Mouse (Mus musculus): Measurements from ENCODE around the gene Zfp383. TPM values are rescaled to one million over a fixed set of nuclear protein-coding genes. Genes with fewer than 3 reads are reported as not detected.
"Not testable (repeated sequence)": the region's sequence is repeated elsewhere in the genome, so short reads cannot be mapped to it uniquely, and the experiment has no call there.

Zfp383 gene
- total RNA-seq (2021), result 1 to 10 TPM; 6.5 TPM
- long read RNA-seq, experiment 1, result 0 reads
- long read RNA-seq, experiment 2, result 0 reads

DNA sequence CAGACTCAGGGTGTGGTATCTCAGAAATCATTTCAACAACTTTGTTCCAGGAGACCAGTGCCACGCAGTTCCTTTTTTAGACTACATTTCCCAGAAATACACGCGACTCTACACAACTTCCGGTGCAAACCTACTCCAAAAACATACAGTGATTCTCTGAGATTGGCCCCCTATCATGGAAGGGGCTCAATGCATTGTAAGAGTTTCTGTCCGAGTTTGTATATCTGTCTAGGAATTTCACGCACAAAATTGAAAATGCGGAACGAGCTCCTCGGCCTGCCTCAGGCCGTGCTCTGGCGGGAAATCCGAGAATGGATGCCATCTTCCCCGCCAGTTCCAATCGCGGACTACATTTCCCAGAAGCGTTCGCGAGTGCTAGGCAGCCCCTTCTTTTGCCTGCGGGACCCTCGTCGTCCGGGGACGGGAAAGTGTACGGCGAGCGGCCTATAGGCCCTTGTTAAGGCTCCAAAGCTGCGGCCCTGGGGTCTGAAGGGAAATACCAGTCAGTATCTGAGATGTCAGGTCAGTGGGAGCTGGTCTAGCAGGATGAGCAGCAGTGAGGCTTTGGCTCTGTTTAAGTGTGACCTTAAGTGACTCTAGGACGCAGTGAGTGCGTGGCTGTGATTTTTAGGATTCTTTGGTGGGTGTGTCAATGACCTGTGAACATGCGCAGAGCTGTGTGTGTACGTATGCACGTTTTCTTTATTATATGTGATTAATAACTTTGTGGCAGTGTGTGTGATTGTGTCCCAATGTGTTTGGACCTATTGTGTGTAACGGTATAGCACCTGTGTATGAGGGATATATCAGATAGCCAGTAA lies at the start of gene Zfp383:
Zfp383 (plus strand) TSS at position 94 of the 821 bp plus-strand sequence.
- DNase-seq, result peak; percentile 83 to 87

DNA sequence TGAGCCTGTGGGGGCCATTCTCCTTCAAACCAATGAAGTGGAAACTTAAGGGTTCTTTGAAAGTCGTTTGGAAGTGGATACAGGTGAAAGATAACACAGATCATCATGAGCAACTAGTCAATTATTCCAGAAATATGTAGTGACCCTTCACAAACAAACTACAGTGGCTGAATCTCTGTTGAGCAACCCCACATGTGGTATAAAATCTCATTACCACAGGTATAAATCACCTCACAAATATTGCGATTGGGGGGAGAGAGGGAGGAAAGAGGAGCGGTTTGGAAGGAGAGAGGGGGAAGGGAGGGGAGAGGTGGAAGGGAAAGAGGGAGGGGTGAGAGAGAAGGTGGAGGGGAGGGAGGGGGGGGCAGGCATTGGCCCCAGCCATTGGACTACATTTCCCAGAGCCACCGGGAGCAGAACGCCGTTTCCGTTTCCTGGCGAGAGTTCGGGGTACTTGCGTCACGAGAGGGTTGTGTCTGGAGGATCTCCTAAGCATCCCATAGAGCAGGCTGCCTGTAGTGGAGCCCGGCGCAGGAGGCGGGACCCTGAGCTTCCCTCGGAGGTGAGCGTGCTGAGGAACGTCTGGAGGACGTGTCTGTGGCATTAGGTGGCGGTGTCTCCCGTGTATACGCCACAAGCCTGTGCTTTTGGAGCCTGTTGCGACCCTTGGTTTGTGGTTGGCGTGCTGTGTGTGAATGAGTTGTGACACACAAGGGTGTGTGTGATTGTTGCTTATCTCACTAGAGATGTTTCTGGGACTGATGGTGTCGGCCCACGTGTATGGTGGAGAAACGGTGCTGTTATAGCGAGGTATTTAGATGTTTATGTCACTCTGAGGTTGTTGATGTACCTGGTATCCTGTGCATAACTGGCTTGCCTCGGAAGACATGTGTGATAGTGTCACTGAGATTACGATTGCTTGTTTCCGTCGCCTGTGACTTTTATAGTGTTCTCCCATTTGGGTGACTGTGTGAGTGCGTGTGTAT lies 48.2 kb upstream of the Zfp383 start, which contains the start of gene Zfp420:
Zfp420 (plus strand) TSS at position 448 of the 986 bp plus-strand sequence.
- DNase-seq, result peak; percentile 92 to 93

DNA sequence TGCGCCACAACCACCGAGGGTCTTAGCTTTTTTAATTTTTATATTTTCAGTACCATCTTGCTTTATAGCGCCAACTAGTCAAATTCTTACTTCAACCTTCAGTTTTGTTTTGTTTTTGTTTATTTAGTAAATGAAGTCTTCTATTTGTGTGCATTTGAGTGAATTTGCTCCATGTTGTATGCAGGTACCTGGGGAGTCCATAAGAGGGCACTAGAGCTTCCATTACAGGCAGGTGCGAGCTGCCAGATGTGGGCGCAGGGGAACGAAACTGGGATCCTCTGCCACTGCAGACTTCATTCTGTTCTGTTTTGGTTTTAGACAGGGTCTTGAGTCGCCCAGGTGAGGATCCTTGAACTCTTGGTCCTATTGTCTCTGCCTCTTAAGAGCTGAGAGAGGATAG lies 46.4 kb upstream of the Zfp383 start:
- no peak for DNase-seq

DNA sequence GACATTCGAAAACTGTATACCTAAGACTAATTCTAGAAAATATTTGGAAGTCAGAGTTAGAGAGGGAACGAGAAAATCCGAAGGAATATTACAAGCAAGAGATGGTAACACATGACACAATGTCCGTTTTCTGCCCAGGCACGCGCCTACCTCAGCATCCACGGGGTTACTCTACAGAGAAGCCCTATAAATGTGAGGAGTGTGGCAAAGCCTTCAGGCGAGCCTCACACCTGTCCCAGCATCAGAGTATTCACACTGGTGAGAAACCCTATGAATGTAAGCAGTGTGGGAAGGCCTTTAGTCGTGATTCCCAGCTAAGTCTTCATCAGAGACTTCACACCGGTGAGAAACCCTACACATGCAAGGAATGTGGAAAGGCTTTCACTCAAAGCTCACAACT lies 33.8 kb upstream of the Zfp383 start:
- no peak for DNase-seq

DNA sequence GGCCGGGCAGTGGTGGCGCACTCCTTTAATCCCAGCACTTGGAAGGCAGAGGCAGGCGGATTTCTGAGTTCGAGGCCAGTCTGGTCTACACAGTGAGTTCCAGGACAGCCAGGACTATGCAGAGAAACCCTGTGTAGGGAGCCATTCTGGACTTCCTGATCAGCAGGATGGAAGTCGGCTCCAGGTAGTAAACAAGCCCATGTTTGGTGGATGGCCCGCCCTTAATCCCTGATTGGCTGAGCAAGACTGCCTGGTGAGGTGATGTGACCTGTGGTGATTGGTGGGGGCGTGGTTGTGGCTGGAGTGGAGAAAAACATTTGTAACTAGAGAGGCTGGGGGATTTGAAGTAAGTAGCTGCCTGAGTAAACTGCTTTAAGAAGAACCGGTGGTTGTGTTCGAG lies 30.5 kb upstream of the Zfp383 start:
- DNase-seq, result not testable (repeated sequence)

DNA sequence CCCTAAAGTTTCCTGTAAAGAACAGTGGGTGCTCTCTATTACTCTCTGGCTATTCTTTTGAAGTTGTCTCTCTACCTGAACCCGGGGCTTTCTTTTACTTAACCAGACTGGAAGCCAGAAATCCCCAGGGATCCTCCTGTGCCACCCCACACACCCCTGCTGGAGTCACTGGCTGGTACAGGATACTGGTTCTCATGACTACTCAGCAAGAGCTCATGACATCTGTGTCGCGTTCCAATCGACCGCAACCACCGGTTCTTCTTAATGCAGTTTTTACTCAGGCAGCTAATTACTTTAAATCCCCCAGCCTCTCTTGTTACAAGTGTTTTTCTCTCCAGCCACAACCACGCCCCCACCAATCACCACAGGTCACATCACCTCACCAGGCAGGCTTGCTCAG lies 28.0 kb upstream of the Zfp383 start:
- DNase-seq, result no peak

DNA sequence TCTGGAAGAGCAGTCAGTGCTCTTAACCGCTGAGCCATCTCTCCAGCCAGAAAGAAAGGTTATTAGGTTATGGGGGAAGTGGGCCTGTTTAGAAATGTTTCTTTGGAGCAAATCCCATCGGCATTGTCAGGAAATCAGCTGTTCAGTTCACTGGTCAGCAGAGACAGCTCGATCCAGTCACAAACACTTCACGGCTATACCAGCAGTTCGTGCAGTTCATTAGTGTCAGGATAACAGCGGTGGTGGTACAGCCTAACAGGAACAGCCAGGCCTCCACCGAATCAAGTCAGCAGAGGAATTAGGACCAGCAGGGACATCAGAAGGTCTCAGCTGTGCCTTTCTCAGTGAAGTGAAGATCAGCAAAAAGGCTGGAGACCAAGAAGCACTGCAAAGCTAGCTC lies 27.1 kb upstream of the Zfp383 start:
- DNase-seq, result no peak

DNA sequence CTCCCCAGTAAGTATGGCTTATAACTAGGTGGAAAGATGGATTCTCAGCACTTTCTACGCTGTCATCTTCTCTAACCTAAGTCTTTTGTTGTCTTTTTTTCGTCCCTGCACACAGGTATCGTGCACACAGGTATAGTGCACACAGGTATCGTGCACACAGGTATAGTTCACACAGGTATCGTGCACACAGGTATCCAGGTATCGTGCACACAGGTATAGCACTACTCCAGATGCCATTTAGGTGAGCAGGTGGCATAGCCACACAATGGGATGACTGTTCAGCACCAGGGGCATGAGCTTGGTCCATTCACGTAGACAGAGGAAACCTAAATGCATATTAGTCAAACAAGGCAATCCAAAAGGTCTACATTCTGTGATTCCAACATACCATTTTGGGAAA lies 17.5 kb upstream of the Zfp383 start:
- DNase-seq, result no peak

DNA sequence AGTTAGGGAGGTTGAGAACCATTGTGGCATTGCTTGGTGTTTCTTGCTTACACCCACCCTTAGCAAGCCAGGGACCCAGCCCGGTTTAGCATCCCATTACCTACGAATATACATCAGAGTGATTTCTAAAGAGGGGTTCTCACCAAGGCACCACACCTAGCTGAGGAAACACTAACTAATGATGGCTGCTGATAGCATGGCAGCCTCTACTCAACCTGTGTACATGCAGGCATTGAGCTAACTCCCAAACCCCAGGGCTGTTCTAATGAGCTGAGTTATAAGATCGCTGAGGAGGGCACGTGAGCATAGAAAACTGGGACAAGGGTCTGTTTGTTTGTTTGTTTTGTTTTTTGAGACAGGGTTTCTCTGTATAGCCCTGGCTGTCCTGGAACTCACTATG lies 15.3 kb upstream of the Zfp383 start:
- no peak for DNase-seq

DNA sequence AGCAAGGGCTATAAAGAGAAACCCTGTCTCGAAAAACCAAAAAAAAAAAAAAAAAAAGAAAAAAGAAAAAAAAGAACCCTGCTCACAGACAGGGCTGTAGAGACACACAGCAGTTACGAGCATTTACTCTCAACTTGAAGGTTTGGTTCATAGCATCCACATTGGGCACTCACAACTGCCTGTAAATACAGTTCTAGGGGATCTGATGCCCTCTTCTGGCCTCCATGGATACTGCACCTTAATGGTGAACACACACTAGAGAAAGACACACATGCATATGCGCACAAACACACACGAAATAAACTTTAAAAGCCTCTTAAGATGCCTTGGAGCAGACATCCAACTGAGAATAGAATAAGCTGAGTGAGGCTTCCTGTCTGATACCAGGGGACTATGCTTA lies 9.7 kb upstream of the Zfp383 start:
- no peak for DNase-seq

DNA sequence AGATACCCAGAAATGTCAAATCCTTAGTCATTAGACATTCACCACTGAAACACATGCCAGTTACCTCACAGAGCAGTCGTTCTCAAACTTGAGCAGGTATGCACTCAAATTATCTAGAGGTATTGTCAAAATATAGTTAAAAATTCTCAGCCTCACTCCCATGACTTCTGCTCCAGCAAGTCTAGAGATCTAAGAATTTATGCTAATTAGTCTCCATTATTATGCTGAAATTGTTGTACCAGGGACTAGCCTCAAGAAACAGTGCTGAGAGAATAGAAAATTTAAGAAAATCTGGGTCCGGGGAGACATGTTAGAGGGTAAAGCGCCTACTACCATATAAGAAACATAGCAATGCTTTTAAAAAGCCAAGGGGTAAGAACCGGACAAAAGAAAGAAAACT lies 3.9 kb upstream of the Zfp383 start:
- no peak for DNase-seq

DNA sequence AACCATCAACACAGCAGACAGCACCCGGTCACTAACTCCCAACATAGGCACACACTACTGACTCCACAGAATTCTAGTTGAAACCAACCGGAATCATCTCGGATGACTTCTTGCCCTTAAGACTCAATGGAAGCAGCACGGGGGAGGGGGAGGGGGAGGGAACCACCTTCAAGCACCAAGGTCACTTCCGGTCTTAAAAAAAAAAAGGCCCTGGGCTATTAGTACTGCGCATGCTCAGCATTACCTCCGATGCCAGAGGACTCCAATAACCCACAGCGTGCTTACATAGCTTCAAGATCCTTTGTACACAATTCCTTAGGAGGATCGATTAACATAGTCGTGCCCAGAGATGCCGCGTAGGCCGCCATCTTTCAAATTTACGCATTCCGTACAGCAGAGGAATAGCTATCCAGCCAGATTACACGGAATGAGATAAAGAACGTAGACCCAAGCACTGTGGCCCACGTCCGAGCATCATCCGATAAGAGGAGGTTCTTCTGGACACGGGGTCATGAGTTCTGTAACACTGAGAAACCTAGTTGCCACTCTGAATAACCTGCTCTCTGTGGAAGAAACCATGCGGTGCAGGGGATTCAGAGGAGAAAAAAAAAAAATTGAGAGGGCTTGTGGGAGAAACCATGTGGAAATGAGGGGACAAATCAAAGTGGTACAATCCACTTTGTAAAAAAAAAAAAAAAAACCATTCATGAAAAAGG lies 1.9 kb upstream of the Zfp383 start, which contains the start of gene Zfp27:
Zfp27 (minus strand) TSS at position 607 of the 716 bp plus-strand sequence.
- peak; percentile 52 to 66 for DNase-seq

DNA sequence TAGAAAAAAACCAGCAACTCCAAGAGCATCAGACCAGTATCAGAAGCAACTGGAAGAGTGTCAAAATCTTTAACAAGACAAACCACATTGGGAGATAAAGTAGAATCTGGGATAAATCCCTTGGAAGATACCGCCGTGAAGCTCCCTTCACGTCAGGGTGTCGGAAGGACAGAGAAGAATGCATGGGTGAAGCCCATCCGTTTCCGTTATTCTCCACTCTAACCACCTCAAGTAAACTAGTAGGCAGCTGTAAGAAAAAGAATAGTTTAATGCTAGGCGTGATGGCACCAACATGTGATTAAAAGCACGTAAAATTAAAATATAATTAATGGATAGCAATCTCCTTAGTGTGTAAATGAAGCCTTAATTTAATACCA lies 1.4 kb upstream of the Zfp383 start:
- DNase-seq, result peak in 1 of 2 experiments; percentile 7

DNA sequence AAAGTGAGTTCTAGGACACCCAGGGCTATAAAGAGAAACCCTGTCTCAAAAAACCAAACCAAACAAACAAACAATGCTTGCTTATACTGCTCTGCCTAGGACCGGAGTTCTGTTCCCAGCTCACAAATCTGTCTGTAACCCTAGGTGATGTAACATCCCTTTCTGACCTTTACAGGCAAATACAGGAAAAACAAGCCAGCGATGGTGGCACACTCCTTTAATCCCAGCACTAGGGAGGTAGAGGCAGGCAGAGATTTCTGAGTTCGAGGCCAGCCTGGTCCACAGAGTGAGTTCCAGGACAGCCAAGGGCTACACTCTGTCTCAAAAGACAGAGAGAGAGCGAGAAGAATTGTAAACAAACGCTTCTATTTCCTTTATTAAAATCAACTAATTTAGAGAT lies 817 bp upstream of the Zfp383 start:
- no peak for DNase-seq

DNA sequence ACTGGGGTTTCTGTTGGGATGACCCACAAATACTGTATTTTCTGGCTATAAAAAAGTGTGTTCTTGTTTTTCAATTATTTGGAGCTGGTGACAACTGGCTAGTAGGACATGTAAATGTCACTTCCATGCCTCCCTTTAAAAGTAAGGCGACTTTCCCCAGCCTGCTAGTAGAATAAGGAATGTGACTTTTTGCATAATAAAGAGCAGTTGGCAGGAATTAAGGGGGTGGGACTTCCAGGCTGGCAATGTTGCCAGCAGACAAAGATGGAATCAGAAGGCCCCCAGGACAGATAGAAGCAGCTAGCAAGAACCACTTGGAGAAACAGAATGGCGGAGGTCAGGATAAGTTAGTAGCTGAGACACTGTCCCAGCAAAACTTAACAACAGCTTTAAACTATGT lies 2.2 kb downstream of the Zfp383 start:
- DNase-seq, result no peak

DNA sequence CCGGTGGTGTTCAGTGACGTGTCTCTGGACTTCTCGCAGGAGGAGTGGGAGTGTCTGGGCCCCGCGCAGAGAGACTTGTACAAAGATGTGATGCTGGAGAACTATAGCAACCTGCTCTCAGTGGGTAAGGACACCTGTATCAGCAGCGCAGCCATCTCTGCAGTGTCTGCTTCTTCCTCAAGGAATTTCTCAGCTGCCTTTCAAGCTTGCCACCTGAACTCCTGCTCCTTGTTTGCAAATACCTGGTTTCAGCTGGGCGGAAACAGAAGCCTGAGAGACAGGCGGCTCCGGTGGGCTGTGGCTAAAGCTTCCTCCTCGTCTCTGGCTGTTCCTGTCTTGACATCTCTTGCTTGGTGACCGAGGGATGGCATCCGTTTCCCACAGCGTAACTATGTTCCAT lies 4.1 kb downstream of the Zfp383 start:
- no peak for DNase-seq

DNA sequence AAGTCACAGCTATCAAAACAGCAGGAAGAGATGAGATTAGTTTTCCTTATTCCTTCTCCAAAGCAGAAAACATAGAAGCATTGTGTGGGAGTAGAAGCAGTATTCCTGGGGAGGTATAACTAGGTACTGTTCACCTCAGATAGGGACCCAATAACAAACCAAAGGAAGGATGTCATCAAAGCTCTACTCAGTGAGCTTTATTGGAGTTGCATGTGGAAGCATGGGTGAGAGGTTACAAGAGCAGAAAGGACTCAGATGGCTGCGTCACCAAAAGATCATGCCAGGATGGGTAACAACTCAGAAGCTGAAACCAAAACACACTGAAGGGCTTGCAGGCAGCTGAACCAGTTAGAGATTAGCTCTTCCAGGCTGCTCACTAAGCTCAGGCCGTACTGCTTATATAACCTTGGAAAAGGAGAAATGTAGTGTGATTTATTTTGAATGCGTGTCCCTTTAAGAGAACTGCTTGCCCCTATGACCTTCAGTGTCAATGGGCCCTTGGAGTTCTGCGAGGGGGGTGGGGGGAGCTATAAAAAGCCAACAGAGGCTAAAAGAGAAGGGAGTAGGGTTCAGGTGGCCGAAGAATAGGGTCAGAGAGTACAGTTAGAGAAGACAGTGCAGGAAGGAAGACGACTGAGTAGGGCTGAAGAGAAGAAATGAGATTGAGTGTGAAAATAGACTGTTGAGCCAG lies 9.5 kb downstream of the Zfp383 start:
- DNase-seq, result peak in 1 of 2 experiments; percentile 26

DNA sequence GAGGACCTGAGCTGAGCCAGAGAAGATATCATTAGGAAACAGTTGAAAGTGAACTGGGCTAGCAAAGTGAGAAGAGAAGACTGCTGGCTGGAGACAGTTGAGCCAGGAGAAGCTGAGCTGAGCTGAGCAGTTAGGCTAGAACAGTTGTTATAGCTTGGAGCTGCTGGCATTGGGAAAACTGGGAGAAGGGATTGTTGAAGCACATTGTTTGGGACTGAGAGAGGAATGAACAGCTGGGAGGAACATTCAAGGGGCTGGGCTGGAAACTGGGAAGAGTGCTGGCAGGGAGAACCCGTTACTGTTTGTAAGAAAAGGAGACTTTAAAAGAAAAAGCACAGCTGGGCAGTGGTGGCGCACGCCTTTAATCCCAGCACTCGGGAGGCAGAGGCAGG lies 10.0 kb downstream of the Zfp383 start:
- DNase-seq, result no peak

DNA sequence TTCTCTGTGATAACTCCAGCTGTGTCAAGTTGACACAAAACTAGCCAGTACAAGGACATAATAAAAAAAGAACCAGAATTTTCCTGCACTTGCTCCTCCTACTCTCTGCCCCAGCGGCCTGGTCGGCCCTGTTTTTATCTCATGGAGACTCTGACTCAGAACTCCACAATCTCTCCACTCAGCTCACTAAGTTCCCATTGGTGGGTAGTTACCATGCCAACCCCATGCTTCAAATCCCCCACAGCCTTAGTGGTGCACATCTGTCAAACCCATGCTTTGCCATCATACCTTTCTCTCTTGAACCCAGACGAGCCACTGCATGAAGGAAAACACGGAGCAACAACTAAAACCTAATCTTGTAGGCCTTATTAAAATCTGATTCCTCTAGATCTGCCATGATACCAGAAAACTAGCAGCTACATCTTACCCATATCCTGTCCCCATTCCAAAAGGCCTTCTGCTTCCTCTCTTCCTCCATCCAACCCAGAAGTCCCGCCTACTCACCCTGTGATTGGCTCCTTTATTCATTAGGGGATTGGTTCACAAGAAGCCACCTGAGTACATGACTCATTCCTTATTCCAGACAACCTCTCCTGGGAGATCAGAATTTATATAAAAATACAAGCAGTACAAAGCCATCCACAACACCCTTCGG lies 13.5 kb downstream of the Zfp383 start:
- peak in 1 of 2 experiments; percentile 23 for DNase-seq

DNA sequence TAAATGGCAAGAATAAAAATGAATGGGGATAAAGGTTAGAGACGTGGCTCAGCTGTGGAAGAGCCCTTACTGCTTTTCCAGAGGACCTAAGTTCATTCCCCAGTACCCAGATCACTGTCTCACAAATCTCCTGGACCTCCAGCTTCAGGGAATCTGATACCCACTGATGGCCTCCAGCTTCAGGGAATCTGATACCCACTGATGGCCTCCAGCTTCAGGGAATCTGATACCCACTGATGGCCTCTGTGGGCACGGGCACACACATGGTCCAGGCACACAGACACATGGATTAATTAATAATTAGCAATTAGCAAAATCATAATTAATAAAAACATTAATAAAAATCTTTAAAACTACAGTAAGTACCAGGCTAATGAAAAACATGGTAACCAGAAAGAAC lies 14.8 kb downstream of the Zfp383 start:
- no peak for DNase-seq

DNA sequence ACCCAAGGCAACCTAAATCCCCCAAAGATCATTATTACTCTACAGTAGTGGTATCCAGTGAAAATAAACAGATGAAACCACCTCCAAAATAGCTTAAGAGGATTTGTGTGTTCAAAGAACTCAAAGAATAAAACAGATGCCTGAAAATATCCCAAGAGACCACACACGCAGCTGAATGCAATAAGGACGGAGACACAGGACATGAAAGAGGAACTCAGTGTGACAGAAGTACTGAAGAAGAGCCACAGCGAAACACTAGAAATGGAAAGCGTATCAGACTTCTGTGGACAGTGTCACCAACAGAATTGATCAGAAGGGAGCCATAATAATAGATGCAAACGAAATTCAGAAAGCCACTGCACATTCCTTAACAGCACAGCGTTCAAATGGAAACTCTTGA lies 30.8 kb downstream of the Zfp383 start:
- no peak for DNase-seq

Data from adrenal gland, postnatal 36 days (tissue).